Comparison of ENCODE assay signal across 8 mouse cellular contexts in genomic region chr6:135526460-135527160, GRCm38 (mm10).
A peak's percentile ranks its signal among the peaks of the same experiment; 100 is the strongest.
DNase-seq lines count a peak whose midpoint lies in the region; ATAC-seq and TF ChIP-seq lines count a peak whose summit lies in the region.

No protein-coding gene starts in this region.

- 83% methylated on average over 24 of the region's 24 CpGs for WGBS in liver, postnatal 0 days (ENCODE audit: insufficient replicate concordance)

- TF ChIP-seq CTCF in liver, postnatal 0 days (IDR thresholded peaks at IDR 0.05; ENCODE audit: low read depth), result no peak

- no peak overlapping the region for H3K9ac ChIP-seq in liver, postnatal 0 days (replicated peaks)

- H3K9me3 ChIP-seq in liver, postnatal 0 days (ENCODE audit: low read length), result no peaks in the 10 kb centered on the region

- TF ChIP-seq EP300 in liver, postnatal 0 days (IDR thresholded peaks at IDR 0.05; ENCODE audit: low read depth), result no peak

- ATAC-seq in liver, postnatal 0 days, result no peak

- H3K4me2 ChIP-seq in liver, postnatal 0 days (ENCODE audit: low read depth, low read length), result no peak overlapping the region

- H3K4me1 ChIP-seq in liver, postnatal 0 days (ENCODE audit: insufficient read depth), result no peaks in the 10 kb centered on the region

- H3K36me3 ChIP-seq in liver, postnatal 0 days (replicated peaks; ENCODE audit: insufficient read depth, low read length), result no peaks in the 10 kb centered on the region

- DNase-seq in ZHBTc4 (ENCODE audit: low read depth, low spot score), result peak; percentile 40
- peak; percentile 52 to 60 for DNase-seq in cerebellum, adult 18-20 months
- peak; percentile 71 to 85 for DNase-seq in frontal cortex, postnatal 36 days (ENCODE audit: low spot score in 2 of 2)
- DNase-seq in left cerebral cortex, adult 8-10 months (ENCODE audit: low spot score in 2 of 2), result peak; percentile 33 to 80
- peak; percentile 42 for DNase-seq in right cerebral cortex, postnatal 4 days
- no peak for DNase-seq in lung, postnatal 10 days
- no peak for DNase-seq in liver, postnatal 0 days
- no peak for DNase-seq in embryo, embryonic 10.5 days (ENCODE audit: low spot score)

- no peak overlapping the region for H3K27ac ChIP-seq in liver, postnatal 0 days (ENCODE audit: low read depth)

- no peak overlapping the region for H3K4me3 ChIP-seq in liver, postnatal 0 days (ENCODE audit: low read depth, low read length)

- no peaks in the 10 kb centered on the region for H3K27me3 ChIP-seq in liver, postnatal 0 days (ENCODE audit: insufficient read depth, low read length)

Comparison
In these comparisons a context has a peak if more than half of its experiments do, and no peak if none do; other contexts are left out.
1. DNase-seq: peak in ZHBTc4 (single experiment), cerebellum, adult 18-20 months (2 of 2), frontal cortex, postnatal 36 days (2 of 2), left cerebral cortex, adult 8-10 months (2 of 2) and right cerebral cortex, postnatal 4 days (single experiment); none in lung, postnatal 10 days (single experiment), liver, postnatal 0 days (single experiment) and embryo, embryonic 10.5 days (single experiment).